Mouse (Mus musculus) natural killer cell, adult 2 months (primary cell): ENCODE data around the gene Plin2.
A peak's percentile ranks its signal among the peaks of the same experiment; 100 is the strongest.
"Not testable (repeated sequence)": the region's sequence is repeated elsewhere in the genome, so short reads cannot be mapped to it uniquely, and the experiment has no call there.

Experiments
- DNase-seq, 2 experiments: peaks; one replicate each; pipeline ENCODE4 v3.0.0; 2022; ENCODE audit warnings: low spot score in 2 of 2

The Plin2 gene

DNA sequence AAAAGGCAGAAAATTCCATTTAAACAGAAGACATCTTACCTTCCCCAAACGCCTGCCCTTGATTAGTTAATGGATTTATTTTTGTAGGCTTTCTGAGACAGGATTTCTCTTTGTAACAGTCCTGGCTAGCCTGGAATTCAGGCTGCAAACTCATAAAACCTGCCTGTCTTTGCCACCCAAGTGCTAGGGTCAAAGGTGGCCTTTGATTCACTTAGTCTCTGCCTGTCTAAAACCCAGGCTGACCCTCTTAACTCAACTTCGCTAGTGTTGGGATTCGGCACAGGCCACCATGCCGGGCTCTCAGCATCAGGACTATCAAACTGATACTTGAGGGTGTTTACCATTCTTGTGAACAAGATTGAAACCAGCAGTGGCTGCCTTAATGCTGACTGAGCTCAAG lies 38.0 kb downstream of the Plin2 start:
- DNase-seq: no peak

DNA sequence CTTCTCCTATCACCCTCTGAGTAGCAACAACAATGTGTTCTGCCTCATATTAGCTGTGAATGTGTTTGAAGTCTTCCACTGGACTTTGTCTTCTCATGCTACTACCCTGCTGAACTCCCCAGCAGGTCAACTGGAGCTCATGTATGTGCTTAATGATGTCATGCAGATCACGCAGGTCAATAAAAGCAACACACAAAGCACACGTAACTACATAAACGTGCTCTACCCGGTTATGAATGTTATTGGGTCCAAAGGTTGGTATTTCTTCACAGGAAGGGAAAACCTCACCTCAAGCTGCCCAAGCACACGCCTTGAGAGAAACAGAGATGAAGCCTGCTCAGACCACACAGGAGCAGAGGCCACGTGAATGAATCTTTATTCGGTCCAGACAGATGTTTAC lies 43.4 kb downstream of the Plin2 start:
- not testable (repeated sequence) for DNase-seq

DNA sequence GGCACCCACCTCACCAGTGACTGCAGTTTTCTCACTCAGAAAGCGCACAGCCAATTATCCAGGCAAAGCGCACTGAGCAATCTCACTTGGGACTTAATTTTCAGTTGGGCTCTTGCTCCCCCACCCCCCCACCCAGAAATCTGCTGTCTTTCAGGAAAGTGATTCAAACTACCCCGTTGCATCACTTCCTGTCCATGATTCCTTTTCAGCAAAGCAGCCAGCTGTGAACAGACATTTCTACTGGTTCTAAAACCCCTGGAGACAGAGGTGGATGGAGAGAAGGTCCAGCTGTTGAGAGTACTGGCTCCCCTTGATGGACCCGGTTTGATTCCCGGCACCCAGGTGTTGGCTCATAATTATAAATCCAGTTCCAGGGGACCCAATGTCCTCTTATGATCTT lies 44.4 kb downstream of the Plin2 start:
- no peak for DNase-seq

DNA sequence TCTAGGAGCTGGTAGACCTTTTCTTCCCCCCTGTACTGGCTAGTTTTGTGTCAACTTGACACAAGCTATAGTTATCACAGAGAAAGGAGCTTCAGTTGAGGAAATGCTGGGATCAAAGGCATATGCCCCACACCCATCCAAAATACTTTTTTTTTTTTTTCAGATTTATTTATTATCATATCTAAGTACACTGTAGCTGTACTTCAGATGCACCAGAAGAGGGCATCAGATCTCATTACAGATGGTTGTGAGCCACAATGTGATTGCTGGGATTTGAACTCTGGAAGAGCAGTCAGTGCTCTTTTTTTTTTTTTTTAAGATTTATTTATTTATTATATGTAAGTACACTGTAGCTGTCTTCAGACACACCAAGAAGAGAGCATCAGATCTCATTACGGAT lies 47.3 kb downstream of the Plin2 start:
- DNase-seq: not testable (repeated sequence)

DNA sequence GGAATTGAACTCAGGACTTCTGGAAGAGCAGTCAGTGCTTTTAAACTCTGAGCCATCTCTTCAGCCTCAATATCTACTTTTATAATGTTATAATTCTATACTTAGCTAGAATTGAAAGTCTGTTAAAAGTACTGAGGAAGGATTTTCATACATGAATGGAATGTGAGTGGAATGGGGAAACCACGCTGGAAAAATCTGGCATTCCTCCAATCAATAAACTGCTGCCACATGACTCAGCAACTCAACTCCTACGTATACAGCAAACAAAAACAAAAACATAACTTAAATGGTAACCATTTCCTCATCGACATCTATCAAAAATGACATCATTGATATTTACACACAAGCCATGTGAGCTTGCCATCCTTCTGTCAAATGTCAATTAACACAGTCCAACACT lies 47.7 kb downstream of the Plin2 start:
- no peak for DNase-seq

DNA sequence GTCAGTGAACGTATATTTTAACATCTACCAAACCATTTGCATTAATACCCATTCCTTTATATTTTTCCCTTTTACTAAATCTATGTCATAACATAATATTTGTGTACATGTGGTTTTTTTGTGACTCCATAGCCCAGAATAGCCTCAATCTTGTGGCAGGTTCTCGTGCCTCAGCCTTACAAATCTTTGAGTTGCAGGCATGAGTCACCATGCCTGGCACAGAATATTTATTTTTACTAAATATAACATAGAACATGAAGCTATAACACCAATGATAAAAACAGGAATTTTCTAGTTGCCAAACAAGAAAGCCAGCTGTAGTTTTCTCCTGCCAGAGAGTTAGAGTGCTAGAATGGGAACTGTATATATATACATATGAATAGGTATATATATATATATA lies 49.4 kb downstream of the Plin2 start:
- no peak for DNase-seq

DNA sequence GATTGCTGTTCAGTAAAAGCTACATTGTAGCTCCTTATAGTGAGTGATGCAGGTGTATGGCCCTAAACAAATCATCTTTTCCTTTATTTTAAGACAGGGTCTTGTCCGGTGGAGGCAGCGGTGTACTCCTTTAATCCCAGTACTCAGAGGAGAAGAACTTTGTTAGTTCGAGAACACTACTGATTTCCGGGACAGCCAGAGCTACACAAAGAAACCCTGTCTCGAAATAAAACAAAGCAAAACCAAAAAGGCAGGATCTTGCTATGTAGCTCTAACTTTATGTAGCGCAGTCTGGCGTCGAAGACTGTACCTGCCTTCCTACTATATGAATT lies 57.6 kb downstream of the Plin2 start:
- no peak for DNase-seq

DNA sequence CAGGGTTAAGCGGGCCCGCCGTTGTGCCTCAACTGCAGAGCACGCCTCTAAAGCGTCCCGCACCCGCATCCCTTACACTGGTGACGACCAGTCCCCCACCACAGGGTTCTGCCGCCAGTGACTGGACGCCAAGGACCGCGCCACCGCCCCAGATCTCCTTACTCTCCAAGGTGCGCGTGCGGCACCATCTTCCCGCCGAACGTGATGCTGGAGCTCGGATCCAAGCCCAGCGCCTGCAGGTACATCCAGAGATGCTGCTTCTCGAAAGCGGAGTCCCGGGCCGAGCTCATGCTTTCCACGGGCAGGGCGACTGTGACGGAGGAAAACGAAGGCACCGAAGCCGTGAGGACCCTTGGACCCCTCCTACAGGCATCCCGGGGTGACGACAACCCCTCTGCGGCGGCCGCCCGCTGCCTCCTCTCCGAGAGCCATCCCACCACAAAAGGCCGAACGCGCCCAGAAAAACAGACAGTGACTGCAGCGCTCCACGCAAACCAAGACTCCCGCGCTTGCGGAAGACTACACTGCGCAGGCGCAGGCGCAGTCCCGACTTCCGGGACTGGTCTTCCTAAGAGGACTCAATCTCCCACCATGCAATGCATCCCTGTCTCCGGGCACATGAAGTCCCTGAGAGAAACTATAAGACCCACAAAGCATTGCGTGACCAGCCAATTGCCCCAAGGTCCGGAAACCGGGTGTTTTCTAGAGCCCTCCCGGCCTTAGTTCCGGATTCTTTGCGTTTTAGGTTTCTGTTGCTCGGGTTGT lies 58.2 kb downstream of the Plin2 start, which contains the start of gene Haus6:
Haus6 (minus strand) TSS at position 532 of the 765 bp plus-strand sequence.
- peak; percentile 89 to 92 for DNase-seq
